Mouse (Mus musculus): ENCODE data around the gene Hsd17b12.

Hsd17b12 gene

DNA sequence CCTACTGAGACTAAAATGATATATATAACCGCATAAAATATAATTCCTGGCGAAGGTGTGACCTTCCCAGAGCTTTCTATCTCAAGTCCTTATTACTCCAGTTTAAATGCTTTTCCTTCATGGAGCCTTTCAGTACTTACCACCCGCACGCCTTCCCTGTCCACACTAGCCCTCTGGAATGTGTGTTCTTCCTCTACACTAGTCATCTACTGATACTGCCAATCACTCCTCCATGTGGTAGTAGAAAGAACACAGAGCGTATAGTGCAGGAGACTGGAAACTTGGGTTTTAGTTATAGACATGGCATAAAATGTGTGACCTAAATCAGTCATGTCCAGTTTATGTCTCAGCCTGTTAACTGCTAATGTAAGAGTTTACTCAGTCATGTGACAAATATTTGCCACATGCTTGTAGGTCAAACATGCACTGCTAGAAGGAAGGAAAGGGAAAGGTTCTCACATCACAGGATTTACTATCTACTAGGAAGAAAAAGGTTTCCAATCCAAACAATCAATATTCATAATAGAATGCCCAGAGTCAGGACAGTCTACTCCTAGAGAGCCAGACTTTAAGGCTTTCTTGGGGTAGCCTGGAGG lies 91.1 kb downstream of the Hsd17b12 start:
- DNase-seq = no peak

- peak; percentile 17 for DNase-seq
Observed at GRCm38 (mm10) chr2:94066120-94066519, 91.6 kb downstream of the Hsd17b12 start.

DNA sequence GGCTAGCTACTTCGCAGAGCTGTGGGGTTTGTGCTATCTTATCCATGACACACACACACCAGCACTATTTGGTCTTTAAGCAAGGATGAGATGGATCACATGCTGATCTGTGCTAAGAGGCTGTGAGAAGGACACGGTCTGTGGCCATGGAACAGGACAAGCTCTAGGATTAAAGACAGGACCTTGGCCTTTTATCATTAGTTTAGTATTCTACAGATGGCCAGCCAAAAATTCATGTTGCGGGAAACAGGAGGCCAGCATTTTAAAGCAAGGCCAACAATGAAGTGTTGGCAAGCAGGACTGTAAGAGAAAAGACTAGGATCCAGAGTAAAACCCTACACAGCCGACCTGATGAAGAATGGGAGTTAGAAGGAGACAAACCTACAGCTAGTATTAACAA lies 95.0 kb downstream of the Hsd17b12 start:
- no peak for DNase-seq

DNA sequence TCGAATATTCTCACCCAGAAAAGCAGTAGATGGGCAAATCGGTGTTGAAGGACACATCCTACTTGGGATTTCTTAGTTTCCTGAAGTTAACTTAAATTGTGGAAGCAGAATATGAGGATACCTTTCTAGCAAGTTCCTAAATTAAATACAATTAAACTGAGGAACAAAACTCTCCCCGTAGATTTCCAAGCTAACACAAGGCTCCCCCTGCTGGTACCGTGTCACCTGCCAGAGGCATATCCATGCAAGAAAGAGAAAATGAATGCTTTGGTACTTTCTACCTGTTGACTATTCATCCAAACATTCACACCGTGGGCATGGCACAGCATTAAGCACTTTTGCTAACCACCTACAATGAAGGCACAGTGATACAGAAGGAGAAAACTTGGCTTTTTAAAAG lies 98.3 kb downstream of the Hsd17b12 start:
- DNase-seq = peak; percentile 20

DNA sequence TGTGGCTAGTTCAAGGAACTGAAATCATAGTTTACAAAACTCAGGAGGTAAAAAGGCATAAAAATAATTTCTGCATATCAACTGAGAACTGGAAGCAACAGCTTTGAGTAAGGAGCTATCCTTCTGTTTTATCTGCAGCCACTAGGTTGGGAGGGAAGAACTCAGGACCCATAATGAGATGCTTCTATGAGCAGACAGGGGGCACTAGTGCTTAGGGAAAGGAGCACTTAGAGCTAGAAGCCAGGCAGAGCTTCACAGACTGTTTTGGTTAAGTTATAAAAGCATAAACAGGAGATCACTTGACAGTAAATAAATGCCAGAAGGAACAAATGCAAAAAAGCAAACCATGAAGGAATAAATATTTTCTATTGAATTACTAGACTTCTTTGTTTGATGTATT lies 103.0 kb downstream of the Hsd17b12 start:
- DNase-seq = peak; percentile 11

- DNase-seq = no peak
Observed at GRCm38 (mm10) chr2:94051952-94052351, 105.8 kb downstream of the Hsd17b12 start.

DNA sequence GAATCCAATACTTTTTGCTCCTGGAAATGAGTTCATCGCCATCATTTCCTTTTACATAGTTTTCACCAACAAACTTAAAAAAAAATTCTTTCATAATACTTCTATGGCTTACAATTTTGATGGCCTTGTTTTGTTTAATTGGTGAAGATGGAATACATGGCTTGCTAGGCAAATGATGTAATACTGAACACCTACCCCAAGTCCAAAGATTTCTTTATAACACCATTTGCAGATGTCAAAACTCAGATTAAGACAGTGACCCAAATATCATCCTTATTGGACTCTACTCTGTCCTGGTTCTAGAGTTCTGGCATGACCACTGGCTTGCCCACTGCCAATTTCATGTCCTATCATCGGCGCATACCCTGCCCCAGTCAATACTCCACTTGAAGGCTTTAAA lies 106.9 kb downstream of the Hsd17b12 start:
- DNase-seq = no peak

DNA sequence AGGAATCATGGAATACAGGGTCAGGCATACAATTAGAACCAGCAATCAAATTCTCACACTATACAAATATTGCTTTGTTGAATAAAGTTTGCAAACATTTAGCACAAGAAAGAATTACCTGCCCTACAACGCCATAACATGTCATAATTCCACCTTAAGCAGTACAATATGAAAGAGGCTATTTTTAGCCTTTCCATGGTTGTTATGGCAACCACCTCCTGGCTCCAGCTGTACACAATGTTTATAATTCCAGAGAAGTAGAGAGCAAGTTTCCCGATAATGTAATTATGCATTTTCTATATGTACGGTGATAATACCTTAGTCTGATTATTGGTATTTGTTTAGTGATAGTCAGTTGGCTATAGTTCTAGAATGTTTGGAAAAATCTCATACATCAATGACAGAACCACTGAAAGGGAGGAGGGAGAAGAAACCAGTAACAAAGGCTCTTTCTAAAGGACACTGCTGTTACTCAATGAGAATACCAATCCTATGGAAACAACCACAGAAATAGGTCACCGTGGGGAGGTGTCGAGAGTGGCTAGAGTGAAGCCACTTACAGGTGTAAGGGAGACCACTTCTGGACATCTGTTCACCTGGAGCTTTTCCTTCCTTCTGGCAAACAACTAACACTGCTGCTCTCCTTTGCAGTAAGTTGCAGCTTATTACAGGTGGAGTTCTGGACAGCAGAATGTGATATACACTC lies 108.1 kb downstream of the Hsd17b12 start:
- DNase-seq = no peak

GRCm38 (mm10) chr2:94048733-94049470 lies 108.9 kb downstream of the Hsd17b12 start:
- DNase-seq = no peak

GRCm38 (mm10) chr2:94048271-94048670 lies 109.5 kb downstream of the Hsd17b12 start:
- no peak for DNase-seq

DNA sequence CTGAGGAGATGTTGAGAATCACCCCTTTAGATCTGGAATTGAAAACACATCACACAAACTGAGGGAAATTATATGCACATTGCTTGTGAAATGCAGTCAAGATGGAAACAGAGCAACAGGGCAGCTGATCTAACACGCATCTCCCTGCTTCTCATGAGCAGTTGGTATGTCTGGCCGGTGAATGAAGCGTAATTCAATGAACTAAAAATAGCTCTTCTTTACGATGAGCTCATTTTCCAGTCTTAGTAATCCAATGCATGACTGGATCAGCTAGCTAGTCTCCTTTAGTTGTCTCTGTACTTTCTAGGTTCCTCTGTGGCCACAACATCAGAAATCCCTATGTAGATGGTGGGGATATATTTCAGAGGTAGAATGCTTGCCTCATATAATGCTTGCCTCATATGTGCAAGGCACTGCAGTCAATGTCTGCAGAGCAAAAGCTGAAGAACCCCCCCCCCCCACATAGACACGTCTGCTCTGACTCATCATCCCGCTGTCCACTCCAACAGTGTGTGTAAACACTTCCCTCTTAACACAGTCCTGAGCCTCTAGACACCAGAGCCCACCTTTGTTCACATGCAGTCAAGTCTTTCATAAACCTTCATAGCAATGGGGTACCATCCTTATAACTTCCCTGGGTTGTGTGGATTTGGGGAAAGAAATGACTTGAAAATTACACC lies 112.2 kb downstream of the Hsd17b12 start:
- DNase-seq = no peak

- no peak for DNase-seq
Observed at GRCm38 (mm10) chr2:94044174-94044573, 113.6 kb downstream of the Hsd17b12 start.

DNA sequence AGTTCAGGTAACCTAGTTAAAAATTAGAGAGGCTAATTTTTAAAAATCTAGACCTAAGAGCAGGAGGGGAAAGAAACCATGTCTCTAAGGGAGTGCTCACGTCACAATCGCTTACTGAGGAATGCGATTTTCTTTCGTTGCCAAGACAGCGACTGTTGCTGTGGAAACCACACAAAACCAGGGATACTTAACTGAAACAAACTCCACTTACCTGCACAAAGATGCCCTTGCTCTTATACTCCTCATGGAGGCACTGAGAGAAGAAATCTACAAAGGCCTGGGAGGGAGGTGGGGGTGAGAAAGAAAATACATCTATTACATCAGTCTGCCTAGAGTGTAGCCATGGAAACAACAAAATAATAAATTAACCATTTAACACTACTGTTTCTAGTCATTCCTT lies 114.1 kb downstream of the Hsd17b12 start:
- DNase-seq = no peak

- DNase-seq = no peak
Observed at GRCm38 (mm10) chr2:94042461-94042860, 115.3 kb downstream of the Hsd17b12 start.

GRCm38 (mm10) chr2:94040391-94041125 lies 117.2 kb downstream of the Hsd17b12 start:
- no peak for DNase-seq

DNA sequence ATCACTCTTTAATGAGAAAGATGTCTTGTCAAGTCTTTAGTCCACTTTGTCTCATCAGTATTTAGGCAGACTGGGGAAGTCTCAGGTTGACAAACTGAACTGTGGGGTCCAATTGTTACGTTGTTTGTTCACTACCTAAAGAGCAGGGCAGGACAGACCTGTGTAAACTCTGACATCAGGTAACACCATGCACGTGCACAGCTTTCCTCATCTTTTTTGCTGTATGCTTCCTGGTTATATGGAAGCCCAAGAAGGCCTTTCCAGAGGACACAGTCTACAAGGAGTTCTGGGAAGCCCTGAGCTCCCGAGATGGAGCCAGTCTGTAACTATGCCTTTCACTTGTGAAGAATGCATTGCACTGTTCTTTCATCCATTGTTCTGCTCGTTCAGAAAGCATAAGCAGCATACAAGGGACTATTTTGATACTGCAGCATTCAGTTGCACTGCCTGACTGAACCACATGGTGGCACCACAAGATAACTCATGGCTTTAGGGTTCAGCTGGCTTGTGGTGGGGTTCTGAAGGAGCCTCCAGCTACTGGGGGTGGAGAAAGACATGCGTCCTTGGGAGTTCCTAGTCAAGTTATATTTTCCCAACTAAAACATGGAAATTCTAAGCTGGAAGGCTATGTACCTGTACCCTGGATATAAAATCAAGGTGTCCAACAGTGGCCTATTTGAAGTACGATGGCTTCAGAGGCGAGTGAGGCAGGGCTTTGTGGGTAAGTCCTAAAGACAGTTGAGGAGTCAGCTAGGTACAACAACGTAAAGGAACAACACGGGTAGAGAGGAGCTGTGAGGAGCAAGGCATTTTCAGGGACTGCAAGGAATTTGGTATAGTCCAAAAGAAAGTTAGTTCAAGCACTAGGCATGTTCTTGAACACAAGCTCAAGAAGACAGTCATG lies 122.1 kb downstream of the Hsd17b12 start:
- DNase-seq = peak; percentile 31

DNA sequence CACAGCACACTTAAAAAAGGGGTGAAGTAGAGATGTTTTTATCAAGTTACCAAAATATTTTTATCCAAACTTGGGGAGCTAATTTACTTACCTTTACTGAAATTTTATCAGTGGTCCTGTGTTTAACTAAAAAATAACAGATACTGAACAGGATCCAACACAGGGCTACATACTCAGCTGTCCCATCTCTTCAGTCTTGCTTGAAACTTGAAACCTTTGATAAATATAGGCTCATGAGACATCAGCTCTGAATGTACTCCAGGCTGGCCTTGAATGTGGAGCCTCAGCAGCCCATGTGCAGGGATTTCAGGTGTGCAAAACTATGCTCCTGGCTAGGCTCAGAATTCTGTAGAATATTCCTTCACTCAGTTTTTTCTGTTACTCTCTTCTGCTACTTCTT lies 127.2 kb downstream of the Hsd17b12 start:
- no peak for DNase-seq

- no peak for DNase-seq
Observed at GRCm38 (mm10) chr2:94024637-94025036, 133.1 kb downstream of the Hsd17b12 start.

GRCm38 (mm10) chr2:94010335-94011291 lies 147.2 kb downstream of the Hsd17b12 start, which contains the start of gene Alkbh3:
Gene Alkbh3, minus strand, starts transcription at chr2:94010807.
- DNase-seq = peak; percentile 89

DNA sequence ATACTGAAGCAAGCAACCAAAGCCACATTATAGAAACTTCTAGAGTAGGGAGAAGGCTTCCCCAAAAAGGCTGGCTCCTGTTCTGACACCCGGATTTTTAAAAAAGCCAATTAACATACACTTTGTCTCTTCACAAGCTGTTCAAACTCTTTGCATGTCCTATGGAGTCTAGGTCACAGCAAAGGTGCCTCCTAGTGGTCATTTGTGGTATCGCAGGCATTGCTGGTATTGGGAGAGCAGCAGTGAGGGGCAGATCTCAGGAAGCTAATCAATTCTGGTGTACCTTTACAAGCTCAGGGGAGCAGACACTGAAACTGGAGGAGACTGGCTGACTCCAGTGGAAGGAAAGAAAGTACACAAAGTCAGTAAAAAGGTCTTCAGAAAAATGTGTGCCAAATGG lies 155.4 kb downstream of the Hsd17b12 start:
- peak; percentile 62 for DNase-seq

Data from kidney, adult 11 months (tissue).